Mouse (Mus musculus) midbrain, embryonic 14.5 days (tissue): Measurements from ENCODE around the gene Mustn1. TPM values are rescaled to one million over a fixed set of nuclear protein-coding genes. Genes with fewer than 3 reads are reported as not detected.

ENCODE experiments used
- ATAC-seq: fragments of 200-750 bp; cut with Nextera tagmentation; 2 replicates; pipeline ENCODE4 v1.8.0; 2017; ENCODE audit warnings: moderate number of reproducible peaks, moderate library complexity; ENCODE audit not compliant: low FRiP score, low TSS enrichment
- DNase-seq: peaks from one replicate; pipeline ENCODE4 v3.0.0-alpha.2; 2015
- H3K27ac ChIP-seq: fragments of 300-500 bp; sonication (generic); replicated peaks from 2 replicates; pipeline ENCODE4 v1.5.1; 2014; ENCODE audit warnings: mild to moderate bottlenecking, low read depth, low read length, moderate library complexity
- H3K27me3 ChIP-seq: fragments of 300-500 bp; sonication (generic); 2 replicates; pipeline ENCODE4 v1.6.1; 2014; ENCODE audit warnings: low read length, control low read depth, mixed read lengths; ENCODE audit not compliant: control insufficient read depth, insufficient read depth
- H3K36me3 ChIP-seq: fragments of 300-500 bp; sonication (generic); 2 replicates; pipeline ENCODE4 v1.6.1; 2014; ENCODE audit warnings: low read length, control low read depth; ENCODE audit not compliant: control insufficient read depth, insufficient read depth
- H3K4me1 ChIP-seq: fragments of 300-500 bp; sonication (generic); 2 replicates; pipeline ENCODE4 v1.6.1; 2014; ENCODE audit warnings: mild to moderate bottlenecking, antibody characterized with exemption, low read length, control low read depth; ENCODE audit not compliant: control insufficient read depth, insufficient read depth
- H3K4me2 ChIP-seq: fragments of 300-500 bp; sonication (generic); 2 replicates; pipeline ENCODE4 v1.6.1; 2014; ENCODE audit warnings: mild to moderate bottlenecking, low read length, moderate library complexity
- H3K4me3 ChIP-seq: fragments of 300-500 bp; sonication (generic); replicated peaks from 2 replicates; pipeline ENCODE4 v1.5.1; 2014; ENCODE audit warnings: low read depth, low read length
- H3K9ac ChIP-seq: fragments of 300-500 bp; sonication (generic); replicated peaks from 2 replicates; pipeline ENCODE4 v1.6.1; 2014; ENCODE audit warnings: mild to moderate bottlenecking, low read length, moderate library complexity
- H3K9me3 ChIP-seq: fragments of 300-500 bp; sonication (generic); 2 replicates; pipeline ENCODE4 v1.6.1; 2016; ENCODE audit warnings: low read length, control low read depth, mixed read lengths; ENCODE audit not compliant: control insufficient read depth
- WGBS: fragments of 180-500 bp; shearing (Covaris S2); extraction: QIAGEN DNeasy Blood & Tissue Kit; methylation state at CpG from one replicate; pipeline ENCODE4 v1.1.7; 2014; 5-methylcytosine and 5-hydroxymethylcytosine counted together
- polyA plus RNA-seq: library from polyadenylated mRNA; unstranded; fragments of >200 nt; fragmentation: Nextera tagmentation; extraction: Ambion mirVana; gene quantifications from 2 replicates; pipeline ENCODE4 v1.2.1, GENCODE M21; 2014

The Mustn1 gene
- polyA plus RNA-seq, 1 experiment from 2014 or later: 0.34 TPM

DNA sequence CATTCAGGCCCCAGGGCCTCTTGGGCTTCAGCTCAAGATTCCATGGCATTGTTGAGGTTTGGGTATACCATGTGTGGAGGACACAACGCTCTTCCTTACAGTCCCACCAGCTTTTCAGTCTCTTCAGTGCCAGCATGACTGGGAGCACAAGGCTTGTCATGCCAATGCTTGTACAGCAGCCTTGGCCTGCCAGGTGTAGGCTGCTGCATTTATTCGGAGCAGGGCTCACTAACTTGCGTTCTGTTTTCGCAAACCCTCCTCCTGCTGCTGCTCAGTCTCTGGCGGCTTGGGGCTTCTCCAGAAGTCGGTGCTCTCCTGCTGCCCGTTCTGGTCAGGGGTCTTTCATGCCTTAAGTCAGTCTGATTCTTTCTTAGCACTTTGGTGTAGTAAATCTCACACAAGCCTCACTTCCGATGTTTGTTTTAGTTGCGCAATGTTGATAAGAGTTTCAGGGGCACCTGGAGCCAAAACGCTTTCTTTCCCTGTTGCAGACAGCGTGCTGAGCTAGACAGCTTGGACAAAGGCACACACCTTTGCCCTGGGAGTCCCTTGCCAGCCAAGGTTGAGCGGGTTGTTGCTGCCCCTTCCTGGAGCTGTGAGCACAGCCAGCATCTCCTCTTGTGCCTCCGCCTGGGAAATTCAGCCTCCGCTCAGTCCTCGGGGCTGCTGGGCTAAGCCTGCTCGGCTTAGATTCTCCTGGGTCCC lies 17.4 kb upstream of the Mustn1 start:
- Histone ChIP-seq H3K9ac (no peak overlapping the region), H3K4me1 (no peaks in the 10 kb centered on the region), H3K4me2 (no peak overlapping the region), H3K4me3 (no peak overlapping the region), H3K36me3 (peaks cover 18% of the 10 kb centered on the region), H3K27ac (no peak overlapping the region), H3K27me3 (no peaks in the 10 kb centered on the region), H3K9me3 (0 out of 2 replicates have a peak, but pooled peaks cover 3% of the 10 kb centered on the region)
- DNase-seq (no peak), ATAC-seq (no peak)
- 83% methylated on average over 16 of the region's 16 CpGs for WGBS

GRCm38 (mm10) chr14:30862368-30862767 lies 16.6 kb upstream of the Mustn1 start:
- DNase-seq: no peak
- H3K36me3 ChIP-seq: peaks cover 18% of the 10 kb centered on the region

GRCm38 (mm10) chr14:30865311-30865710 lies 13.7 kb upstream of the Mustn1 start:
- peak; percentile 47 for DNase-seq
- H3K36me3 ChIP-seq: peaks cover 27% of the 10 kb centered on the region
- H3K9ac ChIP-seq: no peak overlapping the region
- no peak overlapping the region for H3K4me3 ChIP-seq
- H3K4me1 ChIP-seq: no peaks in the 10 kb centered on the region
- no peak for ATAC-seq
- H3K4me2 ChIP-seq: no peak overlapping the region
- no peak overlapping the region for H3K27ac ChIP-seq
- no peaks in the 10 kb centered on the region for H3K9me3 ChIP-seq
- no peaks in the 10 kb centered on the region for H3K27me3 ChIP-seq
- 65% methylated on average over 3 of the region's 3 CpGs for WGBS

More at GRCm38 (mm10) chr14:30862368-30862767, 16.6 kb upstream of the Mustn1 start:
- no peak overlapping the region for H3K27ac ChIP-seq
- no peak overlapping the region for H3K4me2 ChIP-seq
- H3K9ac ChIP-seq: no peak overlapping the region
- H3K4me1 ChIP-seq: no peaks in the 10 kb centered on the region
- no peak overlapping the region for H3K4me3 ChIP-seq
- no peak for ATAC-seq
- 95% methylated on average over 9 of the region's 9 CpGs for WGBS
- no peaks in the 10 kb centered on the region for H3K27me3 ChIP-seq
- H3K9me3 ChIP-seq: 0 out of 2 replicates have a peak, but pooled peaks cover 3% of the 10 kb centered on the region

DNA sequence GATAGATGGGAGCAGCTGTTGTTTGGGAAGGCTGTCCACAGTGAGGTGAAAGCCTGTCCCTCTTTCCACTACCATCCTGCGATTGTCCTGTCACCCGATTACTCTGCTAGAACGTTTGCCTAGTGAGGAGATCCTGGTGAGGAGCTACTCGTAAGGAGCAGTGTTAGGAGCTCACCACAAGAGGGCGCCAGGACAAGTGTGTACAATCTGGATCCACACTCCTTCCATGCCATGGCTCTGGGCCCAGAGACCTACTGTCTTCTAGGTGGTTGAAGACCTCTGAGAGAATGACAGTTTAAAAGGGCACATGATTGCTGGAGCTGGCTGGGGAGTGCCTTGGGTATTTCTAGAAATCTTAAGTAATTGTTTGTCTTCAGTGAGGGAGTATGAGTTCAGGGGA lies 12.0 kb upstream of the Mustn1 start:
- Histone ChIP-seq H3K27ac (no peak overlapping the region), H3K27me3 (no peaks in the 10 kb centered on the region), H3K4me2 (no peak overlapping the region), H3K4me3 (no peak overlapping the region), H3K9me3 (no peaks in the 10 kb centered on the region), H3K4me1 (no peaks in the 10 kb centered on the region), H3K9ac (no peak overlapping the region), H3K36me3 (peaks cover 31% of the 10 kb centered on the region)
- DNase-seq (peak; percentile 85), ATAC-seq (no peak)
- WGBS: 36% methylated on average over 5 of the region's 5 CpGs

- Histone ChIP-seq H3K27me3 (no peaks in the 10 kb centered on the region), H3K27ac (no peak overlapping the region), H3K36me3 (peaks cover 38% of the 10 kb centered on the region), H3K9ac (no peak overlapping the region), H3K4me2 (no peak overlapping the region), H3K9me3 (no peaks in the 10 kb centered on the region), H3K4me3 (no peak overlapping the region), H3K4me1 (no peaks in the 10 kb centered on the region)
- DNase-seq: no peak
- no peak for ATAC-seq
- WGBS: 90% methylated on average over 10 of the region's 10 CpGs
Measured at GRCm38 (mm10) chr14:30868826-30869225, 10.2 kb upstream of the Mustn1 start.

DNA sequence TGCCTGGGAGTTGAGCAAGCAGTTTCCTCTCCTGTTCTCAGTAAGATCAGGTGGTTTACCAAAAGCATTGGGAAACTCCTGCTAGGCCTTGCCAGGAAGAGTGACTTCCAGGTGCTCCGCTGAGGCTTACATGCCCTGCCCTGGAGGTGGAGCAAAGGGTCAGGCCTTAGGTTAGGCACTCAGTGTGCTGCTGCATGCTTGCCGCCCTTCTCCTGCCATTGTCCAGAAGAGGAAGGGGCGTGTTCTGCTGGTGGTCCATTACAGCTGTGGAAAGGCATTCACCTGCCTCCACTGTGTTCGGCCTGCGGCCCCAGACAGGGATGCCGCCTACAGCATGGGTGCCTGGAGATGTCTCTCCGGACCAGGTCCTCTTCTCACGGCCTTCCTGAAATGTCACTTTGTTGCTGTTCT lies 9.6 kb upstream of the Mustn1 start:
- no peaks in the 10 kb centered on the region for H3K9me3 ChIP-seq
- no peak overlapping the region for H3K4me3 ChIP-seq
- ATAC-seq: no peak
- no peak for DNase-seq
- no peak overlapping the region for H3K9ac ChIP-seq
- no peak overlapping the region for H3K4me2 ChIP-seq
- H3K36me3 ChIP-seq: peaks cover 44% of the 10 kb centered on the region
- WGBS: 89% methylated on average over 8 of the region's 8 CpGs
- no peak overlapping the region for H3K27ac ChIP-seq
- no peaks in the 10 kb centered on the region for H3K27me3 ChIP-seq
- no peaks in the 10 kb centered on the region for H3K4me1 ChIP-seq

GRCm38 (mm10) chr14:30870206-30871147 lies 8.5 kb upstream of the Mustn1 start:
- Histone ChIP-seq H3K36me3 (peaks cover 45% of the 10 kb centered on the region), H3K27ac (no peak overlapping the region), H3K4me1 (no peaks in the 10 kb centered on the region), H3K4me3 (no peak overlapping the region), H3K9me3 (no peaks in the 10 kb centered on the region), H3K27me3 (no peaks in the 10 kb centered on the region), H3K9ac (no peak overlapping the region), H3K4me2 (no peak overlapping the region)
- DNase-seq: no peak
- WGBS: 89% methylated on average over 25 of the region's 25 CpGs
- no peak for ATAC-seq

DNA sequence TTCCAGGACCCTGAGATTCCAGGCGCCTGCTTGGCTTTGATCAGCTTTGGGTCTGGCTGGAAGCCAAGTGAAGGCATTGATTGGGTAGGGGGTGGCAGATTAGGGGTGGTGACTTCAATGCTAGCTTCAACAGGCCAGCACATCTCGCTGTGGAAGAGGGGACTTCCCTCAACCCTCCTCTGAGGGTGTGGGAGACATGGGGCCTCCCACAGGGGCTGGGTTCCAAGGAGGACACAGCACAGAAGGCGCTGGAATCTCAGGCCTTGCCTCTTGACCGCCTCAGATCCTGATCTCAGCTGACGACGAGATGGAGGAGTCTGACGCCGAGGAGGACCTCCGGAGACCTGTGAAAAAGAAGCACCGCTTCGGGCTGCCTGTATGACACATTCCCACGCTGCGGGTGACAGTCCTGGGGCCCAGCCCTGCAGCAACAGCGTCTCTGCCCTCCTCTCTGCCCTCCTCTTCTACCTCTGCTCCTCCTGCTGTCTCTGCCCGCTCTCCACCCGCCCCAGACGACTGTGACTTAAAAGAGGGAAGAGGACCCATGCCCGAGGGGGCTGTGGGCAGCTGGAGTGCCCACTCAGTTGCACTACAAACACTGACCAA lies 4.8 kb upstream of the Mustn1 start:
- no peak for ATAC-seq
- Histone ChIP-seq H3K9me3 (no peaks in the 10 kb centered on the region), H3K9ac (no peak overlapping the region), H3K4me2 (no peak overlapping the region), H3K4me3 (no peak overlapping the region), H3K36me3 (peaks cover 44% of the 10 kb centered on the region), H3K27ac (no peak overlapping the region), H3K27me3 (no peaks in the 10 kb centered on the region), H3K4me1 (no peaks in the 10 kb centered on the region)
- WGBS: 80% methylated on average over 18 of the region's 18 CpGs
- DNase-seq: peak; percentile 13
